Mouse (Mus musculus) brain, embryonic 14.5 days (tissue): ENCODE measurements at regions not wholly inside any gene's neighbourhood (a gene's known extent, or its start where the extent isn't known, plus 50 kb on each side); places are given as distances from the start of the nearest gene placed in this dataset.
"Not testable (repeated sequence)": the region's sequence is repeated elsewhere in the genome, so short reads cannot be mapped to it uniquely, and the experiment has no call there.

ENCODE experiments used
- DNase-seq: peaks from one replicate; pipeline ENCODE4 v3.0.0-alpha.2; 2011; ENCODE audit warnings: low read depth
- CTCF ChIP-seq: fragments of 200-500 bp; IDR thresholded peaks from 2 replicates; pipeline ENCODE4 v1.5.1; 2012; ENCODE audit warnings: inconsistent platforms, mild to moderate bottlenecking, moderate library complexity, borderline replicate concordance; ENCODE audit not compliant: insufficient read depth, insufficient read length; ENCODE audit errors: extremely low read depth
- POLR2A ChIP-seq: fragments of 200-500 bp; IDR thresholded peaks from 2 replicates; pipeline ENCODE4 v1.6.1; 2012; ENCODE audit warnings: mild to moderate bottlenecking, inconsistent platforms, borderline replicate concordance; ENCODE audit not compliant: poor library complexity, insufficient read depth, insufficient read length, severe bottlenecking; ENCODE audit errors: extremely low read depth

DNA sequence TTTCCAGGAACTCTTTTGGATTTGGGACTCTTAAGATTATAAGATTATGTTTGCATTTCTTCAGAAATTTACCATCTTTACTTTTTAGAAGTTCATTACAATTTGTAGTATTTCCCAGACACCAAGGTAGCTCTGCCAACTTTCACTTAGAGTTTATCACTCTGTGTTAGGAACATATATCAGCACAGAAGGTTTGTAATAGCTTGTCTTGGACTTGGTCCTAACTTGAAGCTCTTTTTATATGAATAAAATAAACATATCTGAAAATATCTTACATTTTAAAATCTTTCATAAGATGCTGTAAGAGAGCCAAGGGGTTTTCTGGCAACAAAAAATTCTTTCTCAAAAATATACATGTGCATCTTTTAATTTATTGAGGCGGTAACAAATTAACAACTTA is 813.4 kb upstream of the 4931417E11Rik start:
- peak; percentile 51 for DNase-seq

DNA sequence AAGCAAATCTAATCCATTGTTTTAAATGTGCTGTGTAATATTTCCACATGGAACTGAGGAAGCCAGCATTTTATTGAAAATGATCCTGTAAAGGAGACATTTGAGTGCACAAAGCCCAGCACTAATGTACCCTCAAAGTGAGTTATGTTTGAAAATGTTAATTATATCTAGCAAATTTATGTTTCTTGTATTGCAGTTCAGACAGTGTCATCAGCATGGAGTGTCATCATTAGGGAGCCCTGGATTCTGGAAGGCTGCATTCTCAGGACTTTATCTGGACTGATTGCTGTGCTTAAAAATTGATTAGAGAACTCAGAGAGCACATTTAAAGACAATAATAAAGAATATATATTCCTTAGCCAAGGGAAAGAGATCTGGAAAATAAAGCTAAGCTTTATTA is 804.8 kb upstream of the 4931417E11Rik start:
- TF ChIP-seq CTCF, result no peak
- DNase-seq, result no peak

More for the DNA sequence above, 813.4 kb upstream of the 4931417E11Rik start:
- TF ChIP-seq CTCF (no peak), POLR2A (no peak)

DNA sequence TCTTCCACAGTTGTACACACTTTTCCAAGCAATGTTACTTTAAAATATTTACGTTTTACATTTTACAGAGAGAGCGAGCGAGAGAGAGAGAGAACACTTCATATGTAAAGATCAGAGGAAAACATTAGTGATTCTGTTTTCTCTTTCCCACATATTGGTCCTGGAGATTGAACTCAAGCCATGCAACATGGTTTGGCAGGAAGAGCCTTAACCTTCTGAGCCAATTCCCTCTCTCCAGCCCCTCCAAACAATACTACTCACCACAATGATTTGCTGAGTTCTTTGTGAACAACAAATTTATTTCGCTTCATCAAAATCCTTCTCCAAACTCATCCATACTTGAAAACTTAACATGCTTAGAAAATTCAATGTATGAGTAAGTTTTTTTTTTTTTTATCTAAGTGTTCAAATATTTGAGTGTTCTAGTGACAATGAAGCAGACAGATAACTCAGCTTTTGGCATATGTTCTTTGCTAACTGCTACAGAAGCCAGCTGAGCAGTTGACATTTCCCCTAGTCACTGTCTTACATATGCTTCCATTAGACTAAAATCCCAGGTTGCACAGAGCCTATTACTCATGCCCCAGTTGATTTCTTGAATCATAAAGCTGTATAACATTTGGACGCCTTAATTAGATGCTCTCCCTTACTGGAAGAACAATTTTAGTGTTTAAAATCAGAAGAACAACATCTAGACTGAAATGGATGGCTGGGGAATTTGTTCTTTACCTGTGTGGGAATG is 801.9 kb upstream of the 4931417E11Rik start:
- peak; percentile 77 for DNase-seq
- TF ChIP-seq CTCF (no peak), POLR2A (no peak)

DNA sequence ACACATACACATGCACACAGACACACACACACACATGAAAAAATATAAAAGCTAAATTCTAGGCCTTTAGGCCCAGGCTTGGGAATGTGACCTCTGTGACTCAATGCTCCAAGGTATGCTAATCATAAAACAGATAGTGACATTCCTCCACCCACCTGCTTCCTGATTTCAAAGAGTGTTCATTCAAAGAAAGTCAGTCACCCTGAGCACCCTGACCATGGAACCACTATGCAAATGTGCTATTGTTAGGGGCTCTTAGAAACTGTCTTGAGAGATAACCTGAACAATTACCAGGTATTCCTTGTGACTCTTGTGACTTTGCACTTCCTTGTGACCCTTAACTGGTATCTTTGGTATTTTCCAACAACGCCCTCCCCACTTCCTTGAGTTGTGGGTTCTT is 797.1 kb upstream of the 4931417E11Rik start:
- DNase-seq, result not testable (repeated sequence)
